Mouse (Mus musculus): ENCODE results near the gene Upk1b. TPM values are rescaled to one million over a fixed set of nuclear protein-coding genes. Genes with fewer than 3 reads are reported as not detected.

The Upk1b gene
- not detected for polyA plus RNA-seq (2017; shearing (Covaris generic))

DNA sequence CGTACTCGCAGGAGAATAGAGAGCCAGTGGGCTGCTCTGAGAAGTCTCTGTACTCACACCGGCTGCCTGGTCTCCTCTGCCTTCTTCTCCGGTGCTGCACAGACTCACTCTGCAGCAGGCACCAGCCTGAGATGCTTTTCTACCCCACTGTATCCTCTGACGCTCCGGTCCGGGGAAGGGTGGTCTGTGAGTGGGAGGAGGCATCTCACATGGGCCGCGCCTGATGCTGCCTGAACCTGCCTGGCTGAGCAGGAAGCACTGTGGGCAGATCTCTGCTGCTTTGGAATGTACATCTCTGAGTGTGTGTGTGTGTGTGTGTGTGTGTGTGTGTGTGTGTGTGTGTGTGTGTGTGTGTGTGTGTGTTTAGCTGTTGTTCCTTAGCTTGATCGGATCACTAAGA lies at the start of gene Upk1b:
Gene Upk1b (minus strand): TSS at position 238 of the 400 bp plus-strand sequence.

DNA sequence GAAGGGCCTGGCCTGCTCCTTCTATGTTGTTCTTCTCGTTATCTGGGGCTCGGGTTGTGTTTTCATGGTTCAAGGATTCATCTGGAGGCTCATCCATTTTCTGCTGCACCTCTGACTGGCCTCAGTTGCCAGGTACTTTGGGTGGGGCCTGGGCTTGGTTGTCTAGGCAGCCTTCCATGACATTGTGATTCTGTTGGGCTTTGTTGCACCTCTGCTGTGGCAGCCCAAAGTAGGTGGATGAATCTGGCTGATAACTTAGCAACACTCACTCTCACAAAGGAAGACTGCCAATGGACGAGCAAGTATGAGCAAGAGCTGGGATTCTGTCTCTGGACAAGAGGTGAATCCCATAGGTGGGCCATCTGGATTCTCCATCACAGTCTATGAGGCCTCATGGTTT lies 28.5 kb upstream of the Upk1b start, which contains the start of gene 4930435E12Rik:
Gene 4930435E12Rik (minus strand): TSS at position 101 of the 400 bp plus-strand sequence.

DNA sequence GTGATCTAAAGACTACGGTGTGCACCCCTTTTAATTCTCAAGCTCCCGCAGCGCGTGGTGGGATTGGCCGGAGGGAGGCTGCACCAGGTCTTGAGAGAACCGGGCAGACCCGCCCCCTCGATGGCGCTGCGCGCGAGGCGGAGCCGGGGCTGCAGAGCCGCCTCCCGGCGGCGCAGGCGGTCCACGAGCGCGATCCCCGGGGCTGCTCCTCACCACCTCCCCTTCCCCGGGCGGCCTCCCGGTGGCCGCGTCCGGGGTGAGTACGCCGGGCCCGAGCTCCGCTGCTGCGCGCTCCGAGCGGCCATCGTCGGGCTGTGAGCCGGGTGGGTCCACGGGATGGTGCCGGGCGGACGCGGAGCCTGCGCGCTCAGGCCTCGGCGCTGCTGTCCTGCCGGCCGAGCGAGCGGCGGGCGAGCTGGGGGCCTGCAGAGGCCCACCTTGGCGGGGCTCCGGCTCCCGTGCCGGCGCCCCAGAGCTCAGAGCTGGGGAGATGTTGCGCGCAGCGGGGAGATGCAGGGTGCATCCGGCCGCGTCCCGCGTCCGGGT lies 57.9 kb downstream of the Upk1b start, which contains the start of gene B4galt4:
Gene B4galt4 (plus strand): TSS at position 152 of the 546 bp plus-strand sequence.

Other genes starting within 250 kb of the Upk1b start
- gene Tmem39a, start 241.6 kb downstream of the Upk1b start, polyA plus RNA-seq (2017; shearing (Covaris generic)), result 45.6 TPM
- gene Arhgap31, start 87.1 kb downstream of the Upk1b start, polyA plus RNA-seq (2017; shearing (Covaris generic)), result 47.4 TPM
- 6.3 TPM for gene B4galt4, start 58.1 kb downstream of the Upk1b start, polyA plus RNA-seq (2017; shearing (Covaris generic))
- gene 4930435E12Rik, start 28.4 kb upstream of the Upk1b start, polyA plus RNA-seq (2017; shearing (Covaris generic)), result not detected
- gene Igsf11, start 92.3 kb upstream of the Upk1b start, polyA plus RNA-seq (2017; shearing (Covaris generic)), result not detected